Mouse (Mus musculus): ENCODE results near the gene Pik3ap1.
"Not testable (repeated sequence)": the region's sequence is repeated elsewhere in the genome, so short reads cannot be mapped to it uniquely, and the experiment has no call there.

The Pik3ap1 gene

GRCm38 (mm10) chr19:41332986-41333385, 51.9 kb downstream of the Pik3ap1 start:
- no peak for DNase-seq (ENCODE audit: extremely low spot score, low read depth, low spot score)

GRCm38 (mm10) chr19:41332228-41332627, 52.7 kb downstream of the Pik3ap1 start:
- no peak for DNase-seq (ENCODE audit: extremely low spot score, low read depth, low spot score)

- DNase-seq (ENCODE audit: extremely low spot score, low read depth, low spot score), result no peak
Measured at GRCm38 (mm10) chr19:41330401-41330800, 54.5 kb downstream of the Pik3ap1 start.

- no peak for DNase-seq (ENCODE audit: extremely low spot score, low read depth, low spot score)
Measured at GRCm38 (mm10) chr19:41329961-41330360, 54.9 kb downstream of the Pik3ap1 start.

GRCm38 (mm10) chr19:41328743-41329142, 56.2 kb downstream of the Pik3ap1 start:
- no peak for DNase-seq (ENCODE audit: extremely low spot score, low read depth, low spot score)

GRCm38 (mm10) chr19:41323813-41324212, 61.1 kb downstream of the Pik3ap1 start:
- no peak for DNase-seq (ENCODE audit: extremely low spot score, low read depth, low spot score)

GRCm38 (mm10) chr19:41323125-41323524, 61.8 kb downstream of the Pik3ap1 start:
- DNase-seq (ENCODE audit: extremely low spot score, low read depth, low spot score), result no peak

- DNase-seq (ENCODE audit: extremely low spot score, low read depth, low spot score), result no peak
Measured at GRCm38 (mm10) chr19:41321149-41321548, 63.8 kb downstream of the Pik3ap1 start.

- no peak for DNase-seq (ENCODE audit: extremely low spot score, low read depth, low spot score)
Measured at GRCm38 (mm10) chr19:41317315-41318095, 67.4 kb downstream of the Pik3ap1 start.

GRCm38 (mm10) chr19:41314696-41315095, 70.2 kb downstream of the Pik3ap1 start:
- DNase-seq (ENCODE audit: extremely low spot score, low read depth, low spot score), result no peak

GRCm38 (mm10) chr19:41313663-41314062, 71.2 kb downstream of the Pik3ap1 start:
- DNase-seq (ENCODE audit: extremely low spot score, low read depth, low spot score), result no peak

- DNase-seq (ENCODE audit: extremely low spot score, low read depth, low spot score), result not testable (repeated sequence)
Measured at GRCm38 (mm10) chr19:41312587-41312986, 72.3 kb downstream of the Pik3ap1 start.

GRCm38 (mm10) chr19:41312027-41312426, 72.9 kb downstream of the Pik3ap1 start:
- no peak for DNase-seq (ENCODE audit: extremely low spot score, low read depth, low spot score)

- DNase-seq (ENCODE audit: extremely low spot score, low read depth, low spot score), result no peak
Measured at GRCm38 (mm10) chr19:41310971-41311703, 73.8 kb downstream of the Pik3ap1 start.

- DNase-seq (ENCODE audit: extremely low spot score, low read depth, low spot score), result no peak
Measured at GRCm38 (mm10) chr19:41303933-41304332, 81.0 kb downstream of the Pik3ap1 start.

- no peak for DNase-seq (ENCODE audit: extremely low spot score, low read depth, low spot score)
Measured at GRCm38 (mm10) chr19:41303433-41303832, 81.5 kb downstream of the Pik3ap1 start.

- peak; percentile 98 for DNase-seq (ENCODE audit: extremely low spot score, low read depth, low spot score)
Measured at GRCm38 (mm10) chr19:41301856-41302255, 83.0 kb downstream of the Pik3ap1 start.

GRCm38 (mm10) chr19:41299446-41299845, 85.5 kb downstream of the Pik3ap1 start:
- DNase-seq (ENCODE audit: extremely low spot score, low read depth, low spot score), result no peak

GRCm38 (mm10) chr19:41290952-41291619, 93.8 kb downstream of the Pik3ap1 start:
- DNase-seq (ENCODE audit: extremely low spot score, low read depth, low spot score), result no peak

GRCm38 (mm10) chr19:41288568-41288967, 96.3 kb downstream of the Pik3ap1 start:
- no peak for DNase-seq (ENCODE audit: extremely low spot score, low read depth, low spot score)

GRCm38 (mm10) chr19:41287224-41287623, 97.7 kb downstream of the Pik3ap1 start:
- no peak for DNase-seq (ENCODE audit: extremely low spot score, low read depth, low spot score)

- no peak for DNase-seq (ENCODE audit: extremely low spot score, low read depth, low spot score)
Measured at GRCm38 (mm10) chr19:41284515-41284914, 100.4 kb downstream of the Pik3ap1 start.
